Mouse (Mus musculus) liver, postnatal 0 days (tissue): Measurements from ENCODE around the gene Nars2.

ENCODE experiments used
- CTCF ChIP-seq: sonication (generic); IDR thresholded peaks from 2 replicates; pipeline ENCODE4 v1.5.1; 2016; ENCODE audit warnings: antibody characterized with exemption, low read depth
- EP300 ChIP-seq: IDR thresholded peaks from 2 replicates; pipeline ENCODE4 v1.6.1; 2016; ENCODE audit warnings: antibody characterized with exemption, low read depth, mild to moderate bottlenecking

- TF ChIP-seq CTCF (no peak), EP300 (no peak)
Observed at GRCm38 (mm10) chr7:96975914-96976313, 24.6 kb downstream of the Nars2 start.
